Mouse (Mus musculus): ENCODE data around the gene Nmnat2. TPM values are rescaled to one million over a fixed set of nuclear protein-coding genes. Genes with fewer than 3 reads are reported as not detected.

Gene Nmnat2
- polyA plus RNA-seq, 1 experiment from 2014 or later: 38.8 TPM

DNA sequence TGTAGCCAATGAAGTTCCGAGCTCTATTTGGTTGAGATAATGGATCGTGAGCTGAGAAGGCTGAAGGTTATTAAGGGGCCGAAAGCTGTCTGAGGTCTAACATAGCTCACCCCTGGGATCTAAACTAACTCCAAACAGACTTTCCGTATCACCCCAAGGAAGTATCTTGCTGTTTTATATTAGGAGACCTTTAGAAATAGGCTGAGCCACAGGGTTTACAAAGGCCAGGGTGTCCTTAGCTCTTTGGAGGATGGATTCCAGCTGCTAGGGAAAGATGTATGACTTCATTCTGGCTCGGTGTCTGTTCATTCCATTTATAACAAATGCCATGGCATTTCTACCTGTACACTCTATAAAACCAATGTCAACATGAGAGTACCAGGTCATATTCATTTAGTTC lies 169.7 kb downstream of the Nmnat2 start:
- H3K9me3 ChIP-seq (replicated peaks): no peaks in the 10 kb centered on the region
- H3K9ac ChIP-seq: no peak overlapping the region
- no peak for ATAC-seq
- H3K4me2 ChIP-seq: no peak overlapping the region
- H3K4me3 ChIP-seq: no peak overlapping the region
- H3K4me1 ChIP-seq: no peaks in the 10 kb centered on the region
- no peak overlapping the region for H3K27ac ChIP-seq
- no peaks in the 10 kb centered on the region for H3K27me3 ChIP-seq
- H3K36me3 ChIP-seq (ENCODE audit: poor library complexity, severe bottlenecking): no peaks in the 10 kb centered on the region
- WGBS: 87% methylated on average over 5 of the region's 5 CpGs

DNA sequence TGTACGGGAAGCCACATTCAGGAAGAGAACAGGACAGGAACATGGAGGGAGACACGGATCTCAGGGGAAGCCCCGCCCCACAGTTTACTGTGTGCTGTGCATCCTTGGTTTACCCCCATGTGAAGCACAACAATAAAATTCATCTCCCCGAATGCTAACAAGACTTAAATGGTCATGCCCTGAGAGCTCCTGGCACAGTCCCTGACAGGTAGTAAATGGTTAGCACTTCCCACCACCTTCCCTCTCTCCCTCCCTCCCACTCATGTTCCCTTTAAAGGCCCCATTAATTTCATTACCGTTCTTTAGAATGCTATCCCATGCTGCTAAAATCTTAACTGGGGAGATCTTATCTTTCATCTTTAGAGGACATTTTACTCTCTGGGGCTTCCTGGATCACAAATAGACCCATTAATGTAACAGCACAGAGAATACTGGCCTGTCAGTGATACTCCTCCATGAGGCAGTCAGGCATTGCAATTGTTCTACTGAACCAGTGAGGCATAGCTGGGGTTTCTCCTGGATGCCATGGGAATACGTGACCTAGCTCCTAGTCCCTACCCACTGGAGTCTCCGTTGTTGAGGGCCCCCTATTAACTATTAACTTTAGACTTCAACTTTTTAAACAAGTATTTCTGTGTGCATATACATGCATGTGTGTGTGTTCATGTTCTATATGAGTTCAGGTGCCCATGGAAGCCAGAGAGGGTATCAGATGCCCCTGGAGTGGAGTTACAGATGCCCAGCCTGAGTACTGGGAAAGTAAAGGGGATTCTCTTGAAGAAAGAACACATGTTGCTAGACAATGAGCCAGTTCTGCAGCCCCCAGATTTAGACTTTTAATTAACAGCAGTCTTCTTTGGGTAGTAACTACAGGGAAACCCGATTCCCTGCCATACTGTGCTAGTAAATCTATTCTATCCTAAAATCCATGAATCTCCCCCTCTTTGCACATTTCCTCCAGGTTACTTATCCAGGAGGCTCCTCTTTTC lies 170.8 kb downstream of the Nmnat2 start:
- ATAC-seq: no peak
- Histone ChIP-seq H3K9me3 (replicated peaks) (no peaks in the 10 kb centered on the region), H3K27ac (no peak overlapping the region), H3K27me3 (no peaks in the 10 kb centered on the region), H3K4me1 (no peaks in the 10 kb centered on the region), H3K4me2 (no peak overlapping the region), H3K9ac (no peak overlapping the region), H3K4me3 (no peak overlapping the region), H3K36me3 (ENCODE audit: poor library complexity, severe bottlenecking) (no peaks in the 10 kb centered on the region)
- 81% methylated on average over 8 of the region's 8 CpGs for WGBS

GRCm38 (mm10) chr1:153126491-153127381 lies 171.9 kb downstream of the Nmnat2 start:
- 88% methylated on average over 15 of the region's 15 CpGs for WGBS
- H3K4me1 ChIP-seq: no peaks in the 10 kb centered on the region
- no peak overlapping the region for H3K4me3 ChIP-seq
- no peaks in the 10 kb centered on the region for H3K9me3 ChIP-seq (replicated peaks)
- H3K36me3 ChIP-seq (ENCODE audit: poor library complexity, severe bottlenecking): no peaks in the 10 kb centered on the region
- no peaks in the 10 kb centered on the region for H3K27me3 ChIP-seq
- no peak for ATAC-seq
- no peak overlapping the region for H3K4me2 ChIP-seq
- no peak overlapping the region for H3K9ac ChIP-seq
- no peak overlapping the region for H3K27ac ChIP-seq

DNA sequence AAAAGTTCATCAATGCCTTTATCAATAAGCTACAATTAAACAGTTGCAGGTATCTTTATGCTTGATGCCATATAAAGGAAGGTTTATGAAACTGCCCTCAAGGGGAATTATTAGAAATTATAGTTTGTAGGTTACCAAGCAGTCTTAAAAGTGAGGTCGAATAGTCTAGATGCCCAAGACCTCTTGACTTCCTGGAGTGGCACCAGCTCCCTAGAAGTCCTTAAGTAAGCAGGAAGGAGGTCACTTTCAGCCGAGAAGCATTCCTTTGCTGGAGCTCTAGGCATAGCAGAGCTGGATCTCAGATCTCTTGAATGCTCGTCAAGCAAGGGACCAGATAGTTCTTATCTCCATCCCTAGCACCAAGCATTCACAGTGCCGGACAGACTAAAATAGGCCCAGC lies 172.8 kb downstream of the Nmnat2 start:
- H3K27ac ChIP-seq: no peak overlapping the region
- no peaks in the 10 kb centered on the region for H3K9me3 ChIP-seq (replicated peaks)
- H3K36me3 ChIP-seq (ENCODE audit: poor library complexity, severe bottlenecking): no peaks in the 10 kb centered on the region
- no peak for ATAC-seq
- no peak overlapping the region for H3K4me3 ChIP-seq
- no peaks in the 10 kb centered on the region for H3K27me3 ChIP-seq
- no peak overlapping the region for H3K9ac ChIP-seq
- 86% methylated on average over 4 of the region's 4 CpGs for WGBS
- H3K4me2 ChIP-seq: no peak overlapping the region
- H3K4me1 ChIP-seq: no peaks in the 10 kb centered on the region

DNA sequence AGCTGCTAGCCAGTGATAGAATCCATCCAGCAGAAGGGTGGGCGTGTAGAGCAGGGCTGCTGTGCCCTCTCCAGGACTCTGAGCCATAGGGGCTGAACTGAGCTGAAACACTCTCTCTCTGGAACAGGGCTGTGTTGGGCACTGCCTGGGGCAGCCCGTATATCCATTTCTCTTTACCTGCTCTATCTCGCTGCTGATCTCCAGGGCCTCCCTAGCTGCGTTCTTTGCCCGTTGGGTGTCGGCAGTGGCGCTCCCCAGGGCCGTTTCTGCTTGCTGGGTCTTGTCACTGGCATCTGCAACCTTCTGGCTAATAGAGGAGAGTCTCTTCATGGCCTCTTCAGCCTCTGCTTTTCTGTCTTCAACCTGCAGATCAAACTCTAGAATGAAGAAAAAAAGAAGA lies 174.0 kb downstream of the Nmnat2 start:
- no peak for ATAC-seq

DNA sequence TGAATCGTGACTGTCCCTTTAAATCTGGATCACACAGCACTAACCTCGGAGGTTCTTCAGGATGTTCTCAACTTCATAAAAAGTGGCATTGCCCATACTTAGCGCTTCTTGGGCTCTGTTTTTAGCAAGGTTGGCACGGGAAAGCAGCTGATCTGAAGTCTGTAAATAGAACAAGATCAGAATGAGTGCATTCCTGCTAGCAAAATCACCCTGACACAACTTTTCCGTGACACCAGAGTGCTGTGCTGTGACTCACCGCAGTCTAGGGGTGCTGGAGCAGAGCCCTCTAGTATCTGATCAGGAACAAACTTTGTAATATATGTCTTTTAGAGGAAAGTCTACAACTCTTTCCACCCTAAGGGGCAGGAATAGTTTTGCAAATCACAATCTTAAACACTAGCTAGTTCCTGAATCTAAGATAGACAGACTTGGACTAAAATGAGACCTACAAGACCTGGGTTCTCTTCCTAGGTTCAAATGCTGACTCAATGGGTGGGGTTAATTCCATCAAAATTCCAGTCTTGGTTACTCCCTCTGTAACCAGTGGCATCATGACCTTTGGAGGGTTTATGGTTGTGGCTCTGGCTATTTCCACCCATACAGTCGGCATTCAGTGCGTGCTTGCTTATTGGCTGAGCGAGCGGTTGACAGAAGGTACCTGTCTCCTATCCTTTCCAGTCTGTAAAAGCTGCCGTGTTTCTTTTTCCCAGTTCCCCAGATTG lies 175.4 kb downstream of the Nmnat2 start:
- Histone ChIP-seq H3K4me1 (peaks cover 6% of the 10 kb centered on the region; the same call in 1 of the 2 replicates), H3K9ac (no peak overlapping the region), H3K36me3 (ENCODE audit: poor library complexity, severe bottlenecking) (no peaks in the 10 kb centered on the region), H3K4me3 (no peak overlapping the region), H3K9me3 (replicated peaks) (no peaks in the 10 kb centered on the region), H3K4me2 (no peak overlapping the region), H3K27ac (no peak overlapping the region), H3K27me3 (no peaks in the 10 kb centered on the region)
- ATAC-seq: no peak
- 88% methylated on average over 11 of the region's 11 CpGs for WGBS

More for the DNA sequence above, 174.0 kb downstream of the Nmnat2 start:
- WGBS: 80% methylated on average over 8 of the region's 8 CpGs
- Histone ChIP-seq H3K4me3 (no peak overlapping the region), H3K9me3 (replicated peaks) (no peaks in the 10 kb centered on the region), H3K9ac (no peak overlapping the region), H3K27ac (no peak overlapping the region), H3K27me3 (no peaks in the 10 kb centered on the region), H3K4me1 (no peaks in the 10 kb centered on the region), H3K4me2 (no peak overlapping the region), H3K36me3 (ENCODE audit: poor library complexity, severe bottlenecking) (no peaks in the 10 kb centered on the region)

DNA sequence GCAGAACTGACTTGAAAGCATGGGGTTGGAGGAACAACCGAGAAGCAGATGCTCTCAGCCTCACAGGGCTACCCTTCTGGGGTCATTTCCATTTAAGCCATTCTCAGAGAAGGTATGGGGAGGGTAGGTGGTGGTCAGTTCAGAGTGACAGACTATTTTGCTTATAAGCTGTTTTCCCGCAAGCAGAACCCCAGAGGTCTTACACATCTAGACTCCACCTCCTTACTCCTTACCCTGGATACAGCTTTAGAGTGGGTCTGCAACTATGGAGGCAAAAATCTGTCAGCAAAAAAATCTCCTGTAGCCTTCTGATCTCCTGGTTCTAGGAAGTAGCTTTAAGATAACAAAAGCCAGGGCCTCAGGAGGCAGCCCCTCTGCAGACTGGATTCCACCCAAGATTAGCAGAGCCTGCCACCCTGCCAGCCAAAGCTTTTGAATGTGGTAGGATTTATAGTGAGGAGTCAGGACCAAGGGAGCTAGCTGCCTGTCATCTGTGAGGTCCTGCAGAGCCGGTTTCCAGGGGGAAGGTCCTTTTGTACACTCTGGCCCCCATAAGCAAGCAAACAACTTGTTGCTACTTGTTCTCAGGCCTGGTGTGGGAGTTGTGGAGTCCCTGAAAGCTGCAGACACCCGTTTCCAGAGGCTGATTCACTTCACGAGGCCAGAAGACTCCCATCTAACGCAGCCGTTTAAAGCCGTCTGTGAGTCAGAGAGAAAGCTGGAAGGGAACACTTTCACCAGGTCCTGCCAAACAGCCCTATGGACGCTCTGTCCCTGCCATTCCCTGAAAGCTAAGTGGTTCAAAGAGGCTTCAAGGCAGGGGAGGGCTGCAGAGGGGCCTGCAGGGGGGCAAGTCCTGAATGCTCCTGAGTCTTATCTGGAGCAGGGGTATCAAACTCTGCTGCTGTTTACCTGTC lies 179.3 kb downstream of the Nmnat2 start:
- no peak overlapping the region for H3K4me2 ChIP-seq
- H3K4me1 ChIP-seq: peaks cover 6% of the 10 kb centered on the region; the same call in 1 of the 2 replicates
- no peaks in the 10 kb centered on the region for H3K36me3 ChIP-seq (ENCODE audit: poor library complexity, severe bottlenecking)
- WGBS: 16% methylated on average over 9 of the region's 9 CpGs
- H3K9ac ChIP-seq: no peak overlapping the region
- no peaks in the 10 kb centered on the region for H3K9me3 ChIP-seq (replicated peaks)
- H3K27me3 ChIP-seq: no peaks in the 10 kb centered on the region
- H3K4me3 ChIP-seq: no peak overlapping the region
- no peak overlapping the region for H3K27ac ChIP-seq
- no peak for ATAC-seq

DNA sequence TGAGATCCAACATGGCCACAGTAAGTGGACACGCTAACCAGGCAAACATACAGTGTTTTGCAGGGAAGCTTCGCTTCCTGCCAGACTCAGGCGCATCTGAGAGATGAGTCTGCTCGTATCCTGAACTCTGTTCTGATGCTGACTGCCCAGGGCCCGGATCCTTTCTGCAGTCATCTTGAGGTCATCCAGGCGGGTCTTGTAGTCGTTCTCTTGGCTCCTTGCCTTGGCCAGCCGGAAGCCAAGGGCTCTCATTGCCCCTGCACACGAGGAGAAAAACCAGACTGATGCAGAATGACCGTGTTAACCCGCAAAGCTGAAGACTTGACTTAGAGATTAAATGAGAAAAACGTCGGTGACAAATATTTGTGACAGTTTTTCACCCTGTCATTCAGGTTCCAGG lies 181.9 kb downstream of the Nmnat2 start:
- Histone ChIP-seq H3K4me2 (no peak overlapping the region), H3K27me3 (no peaks in the 10 kb centered on the region), H3K4me3 (no peak overlapping the region), H3K36me3 (ENCODE audit: poor library complexity, severe bottlenecking) (no peaks in the 10 kb centered on the region), H3K9ac (no peak overlapping the region), H3K27ac (no peak overlapping the region), H3K4me1 (peaks cover 6% of the 10 kb centered on the region; the same call in 1 of the 2 replicates), H3K9me3 (replicated peaks) (no peaks in the 10 kb centered on the region)
- no peak for ATAC-seq
- 91% methylated on average over 13 of the region's 13 CpGs for WGBS

- no peaks in the 10 kb centered on the region for H3K36me3 ChIP-seq (ENCODE audit: poor library complexity, severe bottlenecking)
- no peak overlapping the region for H3K4me3 ChIP-seq
- H3K27me3 ChIP-seq: no peaks in the 10 kb centered on the region
- no peak overlapping the region for H3K9ac ChIP-seq
- H3K4me2 ChIP-seq: no peak overlapping the region
- H3K9me3 ChIP-seq (replicated peaks): no peaks in the 10 kb centered on the region
- WGBS: 75% methylated on average over 5 of the region's 5 CpGs
- no peak overlapping the region for H3K27ac ChIP-seq
- ATAC-seq: peak; percentile 82
- H3K4me1 ChIP-seq: peaks cover 6% of the 10 kb centered on the region; the same call in 1 of the 2 replicates
Measured at GRCm38 (mm10) chr1:153138486-153138885, 183.7 kb downstream of the Nmnat2 start.

- Histone ChIP-seq H3K27me3 (no peaks in the 10 kb centered on the region), H3K4me3 (no peak overlapping the region), H3K9ac (no peak overlapping the region), H3K36me3 (ENCODE audit: poor library complexity, severe bottlenecking) (no peaks in the 10 kb centered on the region), H3K9me3 (replicated peaks) (no peaks in the 10 kb centered on the region), H3K4me1 (0 out of 2 replicates have a peak, but pooled peaks cover 2% of the 10 kb centered on the region), H3K27ac (no peak overlapping the region), H3K4me2 (no peak overlapping the region)
- no peak for ATAC-seq
- 87% methylated on average over 7 of the region's 7 CpGs for WGBS
Measured at GRCm38 (mm10) chr1:153139635-153140034, 184.8 kb downstream of the Nmnat2 start.

- no peak overlapping the region for H3K9ac ChIP-seq
- H3K4me2 ChIP-seq: no peak overlapping the region
- no peaks in the 10 kb centered on the region for H3K36me3 ChIP-seq (ENCODE audit: poor library complexity, severe bottlenecking)
- WGBS: 82% methylated on average over 11 of the region's 11 CpGs
- no peaks in the 10 kb centered on the region for H3K4me1 ChIP-seq
- H3K27me3 ChIP-seq: no peaks in the 10 kb centered on the region
- H3K4me3 ChIP-seq: no peak overlapping the region
- ATAC-seq: no peak
- no peaks in the 10 kb centered on the region for H3K9me3 ChIP-seq (replicated peaks)
- no peak overlapping the region for H3K27ac ChIP-seq
Measured at GRCm38 (mm10) chr1:153140265-153140664, 185.5 kb downstream of the Nmnat2 start.

All from forebrain, embryonic 13.5 days (tissue).